In the genomic region with DNA sequence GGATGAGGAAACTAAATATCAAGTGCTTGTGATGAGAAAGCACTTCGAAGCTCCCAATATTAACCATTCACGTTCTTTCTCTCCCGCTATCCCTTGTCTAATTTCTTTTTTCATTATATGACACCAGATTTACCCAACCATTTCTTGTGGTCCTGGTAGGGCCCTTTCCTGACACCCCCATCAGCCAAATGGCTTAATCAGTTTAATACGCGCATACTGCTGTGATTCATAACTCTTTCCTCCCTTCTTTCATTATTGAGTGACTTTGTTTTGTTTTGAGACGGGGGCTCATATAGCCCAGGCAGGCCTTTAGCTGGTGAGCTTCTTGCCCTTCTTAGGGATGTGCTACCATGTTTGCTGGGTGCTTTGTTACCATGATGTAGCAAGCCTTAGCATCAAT, we compare ENCODE assay signal across 9 mouse cellular contexts. TPM values are rescaled to one million over a fixed set of nuclear protein-coding genes. Genes with fewer than 3 reads are reported as not detected.
A peak's percentile ranks its signal among the peaks of the same experiment; 100 is the strongest.
DNase-seq lines count a peak whose midpoint lies in the region; ATAC-seq and TF ChIP-seq lines count a peak whose summit lies in the region.
"Had no signal": no experiment of that assay in that cellular context is flagged by ENCODE, and none has a peak within 500 bp of the region (broad histone marks: within the 10 kb centered on the region; RNA-seq: fewer than 3 reads in every experiment).

No protein-coding gene starts in this region.

- intact Hi-C loops in heart, postnatal 25 days (cut with DNase I): loop anchor here (1.0 kb wide), 1 partner anchor 10 kb away; the partner anchor contains the start of gene Cdk8

- no peak for ATAC-seq in heart, embryonic 16.5 days (replicated peaks; ENCODE audit: extremely low read depth, insufficient read depth, low FRiP score)
- ATAC-seq in liver, postnatal 0 days: no peak

- no peaks in the 10 kb centered on the region for H3K27me3 ChIP-seq in heart, embryonic 10.5 days (ENCODE audit: insufficient read depth, poor library complexity, severe bottlenecking)
- no peaks in the 10 kb centered on the region for H3K27me3 ChIP-seq in ES-Bruce4 (ENCODE audit: control insufficient read depth, insufficient read depth, low read length, poor library complexity, severe bottlenecking)
- H3K27me3 ChIP-seq in heart, embryonic 16.5 days (ENCODE audit: control insufficient read depth, insufficient read depth, low read length): no peaks in the 10 kb centered on the region
- H3K27me3 ChIP-seq in liver, postnatal 0 days (ENCODE audit: insufficient read depth, low read length): no peaks in the 10 kb centered on the region

- TF ChIP-seq POLR2A in ES-Bruce4 (IDR thresholded peaks at IDR 0.05; ENCODE audit: insufficient read depth, low read length): no peak

- H3K4me2 ChIP-seq in heart, embryonic 16.5 days (ENCODE audit: low read depth, low read length): peak overlapping the region; percentile 81
- H3K4me2 ChIP-seq in liver, postnatal 0 days (ENCODE audit: low read depth, low read length): peak overlapping the region; percentile 89

- TF ChIP-seq EP300 in ES-Bruce4 (IDR thresholded peaks at IDR 0.05; ENCODE audit: insufficient read depth, low read depth, low read length): no peak
- no peak for TF ChIP-seq EP300 in liver, postnatal 0 days (IDR thresholded peaks at IDR 0.05; ENCODE audit: low read depth)

- WGBS in heart, embryonic 10.5 days: 37% methylated on average over 6 of the region's 6 CpGs
- 33% methylated on average over 6 of the region's 6 CpGs for WGBS in heart, embryonic 16.5 days
- 34% methylated on average over 6 of the region's 6 CpGs for WGBS in liver, postnatal 0 days (ENCODE audit: insufficient replicate concordance)

- peak overlapping the region; percentile 98 for H3K27ac ChIP-seq in heart, embryonic 10.5 days
- no peak overlapping the region for H3K27ac ChIP-seq in ES-Bruce4 (ENCODE audit: insufficient read depth, low read length)
- peak overlapping the region; percentile 98 for H3K27ac ChIP-seq in heart, embryonic 16.5 days (ENCODE audit: low read length)
- H3K27ac ChIP-seq in liver, postnatal 0 days (ENCODE audit: low read depth): peak overlapping the region; percentile 100

- DNase-seq in heart, embryonic 10.5 days (ENCODE audit: low spot score): no peak
- DNase-seq in heart, postnatal 25 days (ENCODE audit: low spot score): no peak
- no peak for DNase-seq in liver, postnatal 0 days
- no peak for DNase-seq in adrenal gland, adult 8-10 months
- DNase-seq in urinary bladder, postnatal 4 days (ENCODE audit: low spot score in 2 of 2): no peak
- DNase-seq in layer of hippocampus, postnatal 14 days (ENCODE audit: low spot score in 2 of 2): no peak

- H3K9me3 ChIP-seq in heart, embryonic 10.5 days: no peaks in the 10 kb centered on the region
- H3K9me3 ChIP-seq in ES-Bruce4 (replicated peaks; ENCODE audit: control insufficient read depth, insufficient read depth, low read length, poor library complexity, severe bottlenecking): no peaks in the 10 kb centered on the region
- H3K9me3 ChIP-seq in heart, embryonic 16.5 days (replicated peaks; ENCODE audit: control insufficient read depth, low read length): no peaks in the 10 kb centered on the region
- no peaks in the 10 kb centered on the region for H3K9me3 ChIP-seq in liver, postnatal 0 days (ENCODE audit: low read length)

- no peak for TF ChIP-seq CTCF in ES-Bruce4 (IDR thresholded peaks at IDR 0.05; ENCODE audit: low read depth, low read length)
- TF ChIP-seq CTCF in liver, postnatal 0 days (IDR thresholded peaks at IDR 0.05; ENCODE audit: low read depth): no peak

- H3K4me1 ChIP-seq in heart, embryonic 10.5 days: peaks cover 4% of the 10 kb centered on the region; the same call in 1 of the 2 replicates
- no peaks in the 10 kb centered on the region for H3K4me1 ChIP-seq in ES-Bruce4 (ENCODE audit: control insufficient read depth, insufficient read depth, low read length)
- peaks cover 6% of the 10 kb centered on the region for H3K4me1 ChIP-seq in heart, embryonic 16.5 days (ENCODE audit: control insufficient read depth, insufficient read depth, low read length)
- H3K4me1 ChIP-seq in liver, postnatal 0 days (ENCODE audit: insufficient read depth): peaks cover 18% of the 10 kb centered on the region

- H3K36me3 ChIP-seq in heart, embryonic 10.5 days: peaks cover 28% of the 10 kb centered on the region
- H3K36me3 ChIP-seq in ES-Bruce4 (ENCODE audit: control insufficient read depth, insufficient read depth, low read length, poor library complexity, severe bottlenecking): peaks cover 14% of the 10 kb centered on the region
- peaks cover 17% of the 10 kb centered on the region; the same call in 1 of the 2 replicates for H3K36me3 ChIP-seq in heart, embryonic 16.5 days (ENCODE audit: control insufficient read depth, insufficient read depth)
- H3K36me3 ChIP-seq in liver, postnatal 0 days (replicated peaks; ENCODE audit: insufficient read depth, low read length): peaks cover 17% of the 10 kb centered on the region

- peak overlapping the region; percentile 77 for H3K4me3 ChIP-seq in heart, embryonic 10.5 days
- 0 out of 2 replicates have a peak overlapping the region, but pooled peaks have one; percentile 16 for H3K4me3 ChIP-seq in ES-Bruce4 (ENCODE audit: low read depth, low read length)
- H3K4me3 ChIP-seq in heart, embryonic 16.5 days (ENCODE audit: low read length): peak overlapping the region; percentile 72
- peak overlapping the region; percentile 84 for H3K4me3 ChIP-seq in liver, postnatal 0 days (ENCODE audit: low read depth, low read length)

- H3K9ac ChIP-seq in ES-Bruce4 (ENCODE audit: low read depth, poor library complexity, severe bottlenecking): peak overlapping the region; percentile 49
- peak overlapping the region; percentile 87 for H3K9ac ChIP-seq in heart, embryonic 16.5 days (ENCODE audit: low read length)
- peak overlapping the region; percentile 88 for H3K9ac ChIP-seq in liver, postnatal 0 days (replicated peaks)

RNA-seq across cellular contexts. Expression of gene Rnf6, which starts 0.4 kb away (rescaled TPM):
- 41.1 and 41.2 TPM in 2 replicates for polyA plus RNA-seq in heart, embryonic 10.5 days (2016; fragmentation: Nextera tagmentation; extraction: Ambion mirVana)
- total RNA-seq in heart, postnatal 25 days (2021): 10 to 100 TPM; 36.8 to 40.5 TPM
- polyA plus RNA-seq in ES-Bruce4 (2011; ENCODE audit: insufficient read depth, insufficient read length, low read depth, missing spikeins): 29.6 and 40.2 TPM in 2 replicates
- polyA plus RNA-seq in heart, embryonic 16.5 days (2015; fragmentation: Nextera tagmentation; extraction: Ambion mirVana): 53.1 and 57.1 TPM in 2 replicates
- polyA plus RNA-seq in liver, postnatal 0 days (2015; fragmentation: Nextera tagmentation; extraction: Ambion mirVana): 21.4 and 21.9 TPM in 2 replicates
- total RNA-seq in adrenal gland, adult 8-10 months (2022): 10 to 100 TPM; 48.8 to 67.7 (median 62.8) TPM
- total RNA-seq in layer of hippocampus, postnatal 14 days (2021): 10 to 100 TPM; 52.8 to 52.9 TPM

RNA-seq across cellular contexts. Expression of gene Cdk8, which starts 9.3 kb away (rescaled TPM):
- 14.2 and 19.6 TPM in 2 replicates for polyA plus RNA-seq in heart, embryonic 10.5 days (2016; fragmentation: Nextera tagmentation; extraction: Ambion mirVana)
- total RNA-seq in heart, postnatal 25 days (2021): 10 to 100 TPM; 15.5 to 18.9 TPM
- 76.5 and 81.2 TPM in 2 replicates for polyA plus RNA-seq in ES-Bruce4 (2011; ENCODE audit: insufficient read depth, insufficient read length, low read depth, missing spikeins)
- 6.9 and 10.4 TPM in 2 replicates for polyA plus RNA-seq in heart, embryonic 16.5 days (2015; fragmentation: Nextera tagmentation; extraction: Ambion mirVana)
- polyA plus RNA-seq in liver, postnatal 0 days (2015; fragmentation: Nextera tagmentation; extraction: Ambion mirVana): 11.4 and 12.0 TPM in 2 replicates
- total RNA-seq in adrenal gland, adult 8-10 months (2022): 10 to 100 TPM; 49.4 to 93.5 (median 75.7) TPM
- total RNA-seq in layer of hippocampus, postnatal 14 days (2021): 10 to 100 TPM; 42.0 to 47.0 TPM

RNA-seq across cellular contexts. Expression of gene 1700001J03Rik, which starts 36.6 kb away (rescaled TPM):
- polyA plus RNA-seq in heart, embryonic 10.5 days (2016; fragmentation: Nextera tagmentation; extraction: Ambion mirVana): not detected in 2 replicates
- total RNA-seq in heart, postnatal 25 days (2021): under 1 TPM; 0.44 to 0.64 TPM
- 0.94 TPM in 1 of 2 replicates, not detected in the other for polyA plus RNA-seq in ES-Bruce4 (2011; ENCODE audit: insufficient read depth, insufficient read length, low read depth, missing spikeins)
- not detected in 2 replicates for polyA plus RNA-seq in heart, embryonic 16.5 days (2015; fragmentation: Nextera tagmentation; extraction: Ambion mirVana)
- not detected in 2 replicates for polyA plus RNA-seq in liver, postnatal 0 days (2015; fragmentation: Nextera tagmentation; extraction: Ambion mirVana)
- total RNA-seq in adrenal gland, adult 8-10 months (2022): 1 to 10 TPM in 3 of 4 experiments, under 1 TPM in 1; 0.44 to 4.3 (median 2.1) TPM
- under 1 TPM; 0.69 to 0.97 TPM for total RNA-seq in layer of hippocampus, postnatal 14 days (2021)
- total RNA-seq: common myeloid progenitor, adult 5-6 weeks had no signal

RNA-seq across cellular contexts. Expression of gene Gm6309, which starts 51.2 kb away (rescaled TPM):
- polyA plus RNA-seq in heart, embryonic 10.5 days (2016; fragmentation: Nextera tagmentation; extraction: Ambion mirVana): not detected in 2 replicates
- total RNA-seq in heart, postnatal 25 days (2021): not detected
- not detected in 2 replicates for polyA plus RNA-seq in ES-Bruce4 (2011; ENCODE audit: insufficient read depth, insufficient read length, low read depth, missing spikeins)
- not detected in 2 replicates for polyA plus RNA-seq in heart, embryonic 16.5 days (2015; fragmentation: Nextera tagmentation; extraction: Ambion mirVana)
- not detected in 2 replicates for polyA plus RNA-seq in liver, postnatal 0 days (2015; fragmentation: Nextera tagmentation; extraction: Ambion mirVana)
- total RNA-seq in adrenal gland, adult 8-10 months (2022): not detected
- total RNA-seq in layer of hippocampus, postnatal 14 days (2021): not detected
- total RNA-seq: common myeloid progenitor, adult 5-6 weeks had no signal

Comparison
In these comparisons a context has a peak if more than half of its experiments do, and no peak if none do; other contexts are left out.
1. H3K4me3 ChIP-seq: peak in every context shown above with its lines; median percentile 84 in liver, postnatal 0 days; 77 in heart, embryonic 10.5 days; 72 in heart, embryonic 16.5 days; 16 in ES-Bruce4.